Mouse (Mus musculus) subcutaneous adipose tissue, adult 2 months (tissue): Measurements from ENCODE around the gene Vmn1r179. TPM values are rescaled to one million over a fixed set of nuclear protein-coding genes. Genes with fewer than 3 reads are reported as not detected.

Experiments
- polyA plus RNA-seq: library from polyadenylated mRNA; depleted of rRNA; stranded (reverse); fragments of >200 nt; gene quantifications from 2 replicates; pipeline ENCODE4 v1.2.3, GENCODE M21; 2012; ENCODE audit warnings: low replicate concordance; rRNA removed

Vmn1r179 gene
- polyA plus RNA-seq, result not detected in 2 replicates

DNA sequence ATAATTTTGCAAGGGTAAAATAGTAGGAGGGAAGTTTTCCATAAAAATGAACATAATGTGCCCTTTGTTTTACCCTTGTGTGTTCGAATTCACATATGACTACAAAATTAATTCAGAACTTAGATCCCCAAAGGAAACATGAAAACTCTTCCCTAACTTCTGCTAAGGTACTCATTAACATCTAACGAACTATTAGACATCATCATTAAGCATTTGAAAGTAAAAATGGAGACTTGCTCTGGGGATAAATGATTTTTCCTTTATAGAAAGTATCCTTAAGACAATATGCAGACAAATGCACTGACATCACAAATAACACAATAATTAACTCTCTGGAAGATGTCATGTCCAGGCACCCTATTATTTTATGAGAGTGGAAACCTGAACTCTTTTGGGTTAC is at the start of gene Vmn1r179:
TSS of gene Vmn1r179 (plus strand) at position 301 of the 400 bp plus-strand sequence.

DNA sequence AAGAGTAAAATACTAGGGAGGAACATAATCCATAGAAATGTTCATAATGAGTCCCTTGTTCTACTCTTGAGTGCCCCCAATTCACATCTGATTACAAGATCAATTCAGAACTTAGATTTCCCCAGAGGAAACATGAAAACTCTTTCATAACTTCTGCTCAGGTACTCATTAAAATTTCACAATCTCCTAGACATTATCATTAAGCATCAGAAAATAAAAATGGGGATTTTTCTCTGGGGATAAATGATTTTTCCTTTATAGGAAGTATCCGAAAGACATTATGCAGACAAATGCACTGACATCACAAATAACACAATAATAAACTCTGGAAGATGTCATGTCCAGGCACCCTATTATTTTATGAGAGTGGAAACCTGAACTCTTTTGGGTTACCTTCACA is 35.1 kb upstream of the Vmn1r179 start, which contains the start of gene Vmn1r178:
TSS of gene Vmn1r178 (plus strand) at position 301 of the 400 bp plus-strand sequence.

DNA sequence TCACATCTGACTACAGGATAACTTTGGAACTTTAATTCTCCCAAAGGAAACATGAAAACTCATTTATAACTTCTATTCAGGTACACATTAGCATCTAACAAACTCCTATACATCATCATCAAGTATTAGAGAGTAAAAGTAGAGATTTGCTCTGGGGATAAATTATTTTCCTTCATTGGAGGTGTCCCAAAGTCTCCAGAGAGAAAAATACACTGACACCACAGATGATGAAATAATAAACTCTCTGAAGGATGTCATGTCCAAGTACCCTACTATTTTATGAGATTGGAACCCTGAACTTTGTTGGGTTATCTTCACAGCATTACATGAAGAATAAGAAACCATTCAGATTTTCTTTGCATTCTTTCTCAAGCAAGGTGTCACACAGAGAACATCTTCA is 23.6 kb downstream of the Vmn1r179 start, which contains the start of gene Vmn1r180:
TSS of gene Vmn1r180 (plus strand) at position 301 of the 400 bp plus-strand sequence.

DNA sequence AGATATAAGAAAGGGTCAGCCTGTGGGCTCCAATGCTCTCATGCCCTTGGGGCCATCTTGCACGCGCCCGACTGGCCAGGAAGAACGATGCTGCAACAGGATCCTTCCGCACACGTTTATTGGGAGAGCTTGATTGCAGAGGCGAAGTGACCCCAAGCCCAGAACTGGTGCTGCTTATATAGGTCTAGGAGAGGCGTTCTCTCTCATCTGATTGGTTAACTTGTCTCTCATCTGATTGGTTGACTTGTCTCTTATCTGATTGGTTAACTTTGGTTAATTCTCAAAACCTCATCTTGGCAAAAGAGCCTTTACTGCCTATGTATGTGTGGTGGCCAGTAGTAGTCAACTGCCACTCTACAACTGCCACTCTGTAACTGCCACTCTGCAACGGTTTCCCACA is 47.5 kb downstream of the Vmn1r179 start, which contains the start of gene Vmn1r181:
TSS of gene Vmn1r181 (plus strand) at position 301 of the 400 bp plus-strand sequence.

Other genes with a start within 250 kb of the Vmn1r179 start
- not detected in 2 replicates for gene Vmn1r173, start 226.3 kb upstream of the Vmn1r179 start, polyA plus RNA-seq
- not detected in 2 replicates for gene Vmn1r174, start 174.7 kb upstream of the Vmn1r179 start, polyA plus RNA-seq
- gene Vmn1r175, start 116.3 kb upstream of the Vmn1r179 start, polyA plus RNA-seq, result not detected in 2 replicates
- gene Vmn1r176, start 89.6 kb upstream of the Vmn1r179 start, polyA plus RNA-seq, result not detected in 2 replicates
- not detected in 2 replicates for gene Vmn1r177, start 60.5 kb upstream of the Vmn1r179 start, polyA plus RNA-seq
- gene Vmn1r178, start 35.0 kb upstream of the Vmn1r179 start, polyA plus RNA-seq, result not detected in 2 replicates
- not detected in 2 replicates for gene Vmn1r180, start 23.7 kb downstream of the Vmn1r179 start, polyA plus RNA-seq
- not detected in 2 replicates for gene Vmn1r181, start 47.6 kb downstream of the Vmn1r179 start, polyA plus RNA-seq
- gene V1rd19, start 74.7 kb downstream of the Vmn1r179 start, polyA plus RNA-seq, result not detected in 2 replicates
- gene Vmn1r183, start 126.3 kb downstream of the Vmn1r179 start, polyA plus RNA-seq, result not detected in 2 replicates
- gene Zfp180, start 154.9 kb downstream of the Vmn1r179 start, polyA plus RNA-seq, result 11.2 and 17.5 TPM in 2 replicates
- gene Zfp112, start 185.3 kb downstream of the Vmn1r179 start, polyA plus RNA-seq, result 2.0 and 4.3 TPM in 2 replicates
- 7.5 and 11.7 TPM in 2 replicates for gene Zfp235, start 207.2 kb downstream of the Vmn1r179 start, polyA plus RNA-seq
- 0.26 and 2.0 TPM in 2 replicates for gene Zfp114, start 248.1 kb downstream of the Vmn1r179 start, polyA plus RNA-seq